Mouse (Mus musculus): Measurements from ENCODE around the gene Rgs12. TPM values are rescaled to one million over a fixed set of nuclear protein-coding genes. Genes with fewer than 3 reads are reported as not detected.

Rgs12 gene
- polyA plus RNA-seq (2016; fragmentation: Nextera tagmentation; extraction: Ambion mirVana), result 42.7 and 53.8 TPM in 2 replicates

- 1% methylated on average over 81 of the region's 84 CpGs for WGBS
- peak; percentile 96 for DNase-seq (ENCODE audit: low spot score)
- peaks cover 20% of the 10 kb centered on the region for H3K4me1 ChIP-seq
Measured at GRCm38 (mm10) chr5:34948861-34949760, at the start of gene Rgs12. Rgs12 (plus strand) TSS chr5:34949445.

GRCm38 (mm10) chr5:34899787-34900469 is 49.3 kb upstream of the Rgs12 start:
- no peak for DNase-seq (ENCODE audit: low spot score)
- WGBS, result 98% methylated on average over 6 of the region's 6 CpGs
- Histone ChIP-seq H3K27me3 (ENCODE audit: low read depth, poor library complexity, severe bottlenecking) (no peaks in the 10 kb centered on the region), H3K9me3 (replicated peaks) (no peaks in the 10 kb centered on the region), H3K36me3 (peaks cover 97% of the 10 kb centered on the region), H3K4me1 (no peaks in the 10 kb centered on the region), H3K27ac (no peak overlapping the region), H3K4me3 (no peak overlapping the region)

More at GRCm38 (mm10) chr5:34948861-34949760, at the start of gene Rgs12:
- Histone ChIP-seq H3K9me3 (replicated peaks) (no peaks in the 10 kb centered on the region), H3K4me3 (peak within 1 kb of the TSS; percentile 94), H3K36me3 (peaks cover 29% of the 10 kb centered on the region), H3K27ac (peak within 1 kb of the TSS; percentile 99), H3K27me3 (ENCODE audit: low read depth, poor library complexity, severe bottlenecking) (no peaks in the 10 kb centered on the region)

- Histone ChIP-seq H3K9me3 (replicated peaks) (no peaks in the 10 kb centered on the region), H3K27ac (no peak overlapping the region), H3K4me3 (no peak overlapping the region), H3K36me3 (peaks cover 98% of the 10 kb centered on the region), H3K4me1 (no peaks in the 10 kb centered on the region), H3K27me3 (ENCODE audit: low read depth, poor library complexity, severe bottlenecking) (no peaks in the 10 kb centered on the region)
- DNase-seq (ENCODE audit: low spot score), result no peak
Measured at GRCm38 (mm10) chr5:34902371-34902770, 46.9 kb upstream of the Rgs12 start.

GRCm38 (mm10) chr5:34902811-34903385 is 46.3 kb upstream of the Rgs12 start:
- no peak overlapping the region for H3K4me3 ChIP-seq
- no peak overlapping the region for H3K27ac ChIP-seq
- H3K9me3 ChIP-seq (replicated peaks), result no peaks in the 10 kb centered on the region
- no peaks in the 10 kb centered on the region for H3K27me3 ChIP-seq (ENCODE audit: low read depth, poor library complexity, severe bottlenecking)
- no peaks in the 10 kb centered on the region for H3K4me1 ChIP-seq
- peaks cover 98% of the 10 kb centered on the region for H3K36me3 ChIP-seq
- 94% methylated on average over 5 of the region's 5 CpGs for WGBS
- no peak for DNase-seq (ENCODE audit: low spot score)

GRCm38 (mm10) chr5:34904412-34904811 is 44.8 kb upstream of the Rgs12 start:
- Histone ChIP-seq H3K9me3 (replicated peaks) (no peaks in the 10 kb centered on the region), H3K4me1 (no peaks in the 10 kb centered on the region), H3K36me3 (peaks cover 97% of the 10 kb centered on the region), H3K27me3 (ENCODE audit: low read depth, poor library complexity, severe bottlenecking) (no peaks in the 10 kb centered on the region), H3K27ac (no peak overlapping the region), H3K4me3 (no peak overlapping the region)
- no peak for DNase-seq (ENCODE audit: low spot score)

GRCm38 (mm10) chr5:34907230-34907629 is 42.0 kb upstream of the Rgs12 start:
- H3K27me3 ChIP-seq (ENCODE audit: low read depth, poor library complexity, severe bottlenecking), result no peaks in the 10 kb centered on the region
- no peaks in the 10 kb centered on the region for H3K9me3 ChIP-seq (replicated peaks)
- WGBS, result 93% methylated on average over 4 of the region's 4 CpGs
- no peak overlapping the region for H3K27ac ChIP-seq
- DNase-seq (ENCODE audit: low spot score), result no peak
- peaks cover 85% of the 10 kb centered on the region for H3K36me3 ChIP-seq
- no peak overlapping the region for H3K4me3 ChIP-seq
- H3K4me1 ChIP-seq, result no peaks in the 10 kb centered on the region

GRCm38 (mm10) chr5:34907910-34908725 is 41.1 kb upstream of the Rgs12 start, which contains the start of gene Msantd1:
Msantd1 (plus strand) TSS chr5:34908012.
- no peak within 1 kb of the TSS for H3K4me3 ChIP-seq
- no peaks in the 10 kb centered on the region for H3K9me3 ChIP-seq (replicated peaks)
- no peaks in the 10 kb centered on the region for H3K27me3 ChIP-seq (ENCODE audit: low read depth, poor library complexity, severe bottlenecking)
- 87% methylated on average over 6 of the region's 6 CpGs for WGBS
- DNase-seq (ENCODE audit: low spot score), result no peak
- no peaks in the 10 kb centered on the region for H3K4me1 ChIP-seq
- H3K36me3 ChIP-seq, result peaks cover 76% of the 10 kb centered on the region
- peak within 1 kb of the TSS; percentile 30; the same call in 1 of the 2 replicates for H3K27ac ChIP-seq

GRCm38 (mm10) chr5:34908726-34909633 is 40.3 kb upstream of the Rgs12 start:
- 86% methylated on average over 9 of the region's 9 CpGs for WGBS
- Histone ChIP-seq H3K36me3 (peaks cover 69% of the 10 kb centered on the region), H3K9me3 (replicated peaks) (no peaks in the 10 kb centered on the region), H3K4me3 (no peak overlapping the region), H3K27me3 (ENCODE audit: low read depth, poor library complexity, severe bottlenecking) (no peaks in the 10 kb centered on the region), H3K4me1 (no peaks in the 10 kb centered on the region), H3K27ac (no peak overlapping the region)
- DNase-seq (ENCODE audit: low spot score), result no peak

- Histone ChIP-seq H3K9me3 (replicated peaks) (no peaks in the 10 kb centered on the region), H3K36me3 (peaks cover 60% of the 10 kb centered on the region), H3K4me1 (no peaks in the 10 kb centered on the region), H3K4me3 (no peak overlapping the region), H3K27me3 (ENCODE audit: low read depth, poor library complexity, severe bottlenecking) (no peaks in the 10 kb centered on the region), H3K27ac (no peak overlapping the region)
- 94% methylated on average over 1 of the region's 1 CpGs for WGBS
- DNase-seq (ENCODE audit: low spot score), result no peak
Measured at GRCm38 (mm10) chr5:34909634-34910503, 39.4 kb upstream of the Rgs12 start.

- Histone ChIP-seq H3K4me3 (no peak overlapping the region), H3K36me3 (peaks cover 54% of the 10 kb centered on the region), H3K27me3 (ENCODE audit: low read depth, poor library complexity, severe bottlenecking) (no peaks in the 10 kb centered on the region), H3K4me1 (no peaks in the 10 kb centered on the region), H3K27ac (no peak overlapping the region), H3K9me3 (replicated peaks) (no peaks in the 10 kb centered on the region)
- WGBS, result 86% methylated on average over 4 of the region's 4 CpGs
- no peak for DNase-seq (ENCODE audit: low spot score)
Measured at GRCm38 (mm10) chr5:34910504-34910815, 38.8 kb upstream of the Rgs12 start.

- Histone ChIP-seq H3K4me1 (peaks cover 9% of the 10 kb centered on the region), H3K27me3 (ENCODE audit: low read depth, poor library complexity, severe bottlenecking) (no peaks in the 10 kb centered on the region), H3K9me3 (replicated peaks) (no peaks in the 10 kb centered on the region), H3K36me3 (peaks cover 3% of the 10 kb centered on the region; the same call in 1 of the 2 replicates), H3K4me3 (no peak overlapping the region), H3K27ac (no peak overlapping the region)
- peak; percentile 56 for DNase-seq (ENCODE audit: low spot score)
- 39% methylated on average over 1 of the region's 1 CpGs for WGBS
Measured at GRCm38 (mm10) chr5:34915801-34916200, 33.4 kb upstream of the Rgs12 start.
